Mouse (Mus musculus): Measurements from ENCODE around the gene Cyp24a1.
A peak's percentile ranks its signal among the peaks of the same experiment; 100 is the strongest.

- no peak for TF ChIP-seq POLR2A (IDR thresholded peaks at IDR 0.05; ENCODE audit: low read depth, low read length)
- peak; percentile 38; the same call in 1 of the 2 replicates for TF ChIP-seq CTCF (IDR thresholded peaks at IDR 0.05; ENCODE audit: borderline replicate concordance, insufficient read depth, low read length)
Observed at GRCm38 (mm10) chr2:170520321-170520971, 23.5 kb upstream of the Cyp24a1 start.

All from embryonic fibroblast, embryonic 13.5 days (primary cell).